Mouse (Mus musculus) neural tube, postnatal 0 days (tissue): ENCODE results near the gene Zfp975. TPM values are rescaled to one million over a fixed set of nuclear protein-coding genes. Genes with fewer than 3 reads are reported as not detected.

Source experiments
- polyA plus RNA-seq: library from polyadenylated mRNA; unstranded; fragments of >200 nt; fragmentation: Nextera tagmentation; extraction: Ambion mirVana; gene quantifications from 2 replicates; pipeline ENCODE4 v1.2.1, GENCODE M21; 2015

The Zfp975 gene
- polyA plus RNA-seq, result 4.4 and 4.8 TPM in 2 replicates

GRCm38 (mm10) chr7:42692362-42693158 lies at the start of gene Zfp975:
Gene Zfp975, minus strand, starts transcription at chr7:42692742.

GRCm38 (mm10) chr7:42726917-42727316 lies 34.4 kb upstream of the Zfp975 start, which contains the start of gene Gm17067:
Gene Gm17067, minus strand, starts transcription at chr7:42727017.

GRCm38 (mm10) chr7:42642152-42643115 lies 50.1 kb downstream of the Zfp975 start, which contains the start of gene Zfp976:
Gene Zfp976, minus strand, starts transcription at chr7:42642588.

Other genes starting within 250 kb of the Zfp975 start
- not detected in 2 replicates for gene 4933421I07Rik, start 244.6 kb downstream of the Zfp975 start, polyA plus RNA-seq
- 6.1 and 7.2 TPM in 2 replicates for gene Zfp141, start 187.0 kb downstream of the Zfp975 start, polyA plus RNA-seq
- not detected in 2 replicates for gene Gm21028, start 114.2 kb downstream of the Zfp975 start, polyA plus RNA-seq
- gene Zfp977, start 100.2 kb downstream of the Zfp975 start, polyA plus RNA-seq, result 1.5 and 1.9 TPM in 2 replicates
- gene Zfp976, start 50.2 kb downstream of the Zfp975 start, polyA plus RNA-seq, result 1.6 and 1.9 TPM in 2 replicates
- gene Gm17067, start 34.3 kb upstream of the Zfp975 start, polyA plus RNA-seq, result not detected in 2 replicates
- not detected in 2 replicates for gene Vmn2r62, start 100.8 kb upstream of the Zfp975 start, polyA plus RNA-seq
- not detected in 2 replicates for gene Gm2381, start 174.5 kb upstream of the Zfp975 start, polyA plus RNA-seq
- not detected in 2 replicates for gene Vmn2r63, start 241.1 kb upstream of the Zfp975 start, polyA plus RNA-seq